Mouse (Mus musculus): ENCODE results near the gene Irf2bp2. TPM values are rescaled to one million over a fixed set of nuclear protein-coding genes. Genes with fewer than 3 reads are reported as not detected.
A peak's percentile ranks its signal among the peaks of the same experiment; 100 is the strongest.

Gene Irf2bp2
- polyA plus RNA-seq, 1 experiment = 12.0 TPM

- no peak overlapping the region for H3K4me3 ChIP-seq (ENCODE audit: insufficient read depth, low read depth, low read length)
- H3K27ac ChIP-seq (replicated peaks; ENCODE audit: low read depth, low read length) = no peak overlapping the region
Observed at GRCm38 (mm10) chr8:126573079-126573694, 20.6 kb downstream of the Irf2bp2 start.

GRCm38 (mm10) chr8:126571065-126571660 is 22.6 kb downstream of the Irf2bp2 start:
- no peak overlapping the region for H3K27ac ChIP-seq (replicated peaks; ENCODE audit: low read depth, low read length)
- H3K4me3 ChIP-seq (ENCODE audit: insufficient read depth, low read depth, low read length) = no peak overlapping the region
- H3K4me1 ChIP-seq (ENCODE audit: control insufficient read depth, insufficient read depth, insufficient read length, low read length) = peaks cover 25% of the 10 kb centered on the region

More at GRCm38 (mm10) chr8:126573079-126573694, 20.6 kb downstream of the Irf2bp2 start:
- H3K4me1 ChIP-seq (ENCODE audit: control insufficient read depth, insufficient read depth, insufficient read length, low read length) = peaks cover 14% of the 10 kb centered on the region

GRCm38 (mm10) chr8:126570521-126571040 is 23.2 kb downstream of the Irf2bp2 start:
- no peak overlapping the region for H3K27ac ChIP-seq (replicated peaks; ENCODE audit: low read depth, low read length)
- H3K4me1 ChIP-seq (ENCODE audit: control insufficient read depth, insufficient read depth, insufficient read length, low read length) = peaks cover 28% of the 10 kb centered on the region
- H3K4me3 ChIP-seq (ENCODE audit: insufficient read depth, low read depth, low read length) = no peak overlapping the region

GRCm38 (mm10) chr8:126570046-126570445 is 23.7 kb downstream of the Irf2bp2 start:
- H3K27ac ChIP-seq (replicated peaks; ENCODE audit: low read depth, low read length) = no peak overlapping the region
- H3K4me3 ChIP-seq (ENCODE audit: insufficient read depth, low read depth, low read length) = no peak overlapping the region
- peaks cover 33% of the 10 kb centered on the region for H3K4me1 ChIP-seq (ENCODE audit: control insufficient read depth, insufficient read depth, insufficient read length, low read length)

GRCm38 (mm10) chr8:126569638-126570037 is 24.1 kb downstream of the Irf2bp2 start:
- peaks cover 33% of the 10 kb centered on the region for H3K4me1 ChIP-seq (ENCODE audit: control insufficient read depth, insufficient read depth, insufficient read length, low read length)
- H3K27ac ChIP-seq (replicated peaks; ENCODE audit: low read depth, low read length) = no peak overlapping the region
- no peak overlapping the region for H3K4me3 ChIP-seq (ENCODE audit: insufficient read depth, low read depth, low read length)

- peaks cover 33% of the 10 kb centered on the region for H3K4me1 ChIP-seq (ENCODE audit: control insufficient read depth, insufficient read depth, insufficient read length, low read length)
- H3K27ac ChIP-seq (replicated peaks; ENCODE audit: low read depth, low read length) = peak overlapping the region; percentile 81; the same call in 1 of the 2 replicates
- H3K4me3 ChIP-seq (ENCODE audit: insufficient read depth, low read depth, low read length) = no peak overlapping the region
Observed at GRCm38 (mm10) chr8:126567674-126568073, 26.1 kb downstream of the Irf2bp2 start.

- H3K4me3 ChIP-seq (ENCODE audit: insufficient read depth, low read depth, low read length) = no peak overlapping the region
- peak overlapping the region; percentile 81 for H3K27ac ChIP-seq (replicated peaks; ENCODE audit: low read depth, low read length)
- peaks cover 32% of the 10 kb centered on the region for H3K4me1 ChIP-seq (ENCODE audit: control insufficient read depth, insufficient read depth, insufficient read length, low read length)
Observed at GRCm38 (mm10) chr8:126566446-126567062, 27.2 kb downstream of the Irf2bp2 start.

GRCm38 (mm10) chr8:126565954-126566445 is 27.8 kb downstream of the Irf2bp2 start:
- H3K27ac ChIP-seq (replicated peaks; ENCODE audit: low read depth, low read length) = peak overlapping the region; percentile 94
- H3K4me3 ChIP-seq (ENCODE audit: insufficient read depth, low read depth, low read length) = no peak overlapping the region
- peaks cover 27% of the 10 kb centered on the region for H3K4me1 ChIP-seq (ENCODE audit: control insufficient read depth, insufficient read depth, insufficient read length, low read length)

- H3K4me1 ChIP-seq (ENCODE audit: control insufficient read depth, insufficient read depth, insufficient read length, low read length) = peaks cover 22% of the 10 kb centered on the region
- peak overlapping the region; percentile 94 for H3K27ac ChIP-seq (replicated peaks; ENCODE audit: low read depth, low read length)
- H3K4me3 ChIP-seq (ENCODE audit: insufficient read depth, low read depth, low read length) = no peak overlapping the region
Observed at GRCm38 (mm10) chr8:126565231-126565781, 28.5 kb downstream of the Irf2bp2 start.

GRCm38 (mm10) chr8:126564551-126565154 is 29.1 kb downstream of the Irf2bp2 start:
- Histone ChIP-seq H3K27ac (replicated peaks; ENCODE audit: low read depth, low read length) (peak overlapping the region; percentile 94), H3K4me1 (ENCODE audit: control insufficient read depth, insufficient read depth, insufficient read length, low read length) (peaks cover 21% of the 10 kb centered on the region), H3K4me3 (ENCODE audit: insufficient read depth, low read depth, low read length) (no peak overlapping the region)

- H3K27ac ChIP-seq (replicated peaks; ENCODE audit: low read depth, low read length) = no peak overlapping the region
- H3K4me3 ChIP-seq (ENCODE audit: insufficient read depth, low read depth, low read length) = no peak overlapping the region
- peaks cover 8% of the 10 kb centered on the region for H3K4me1 ChIP-seq (ENCODE audit: control insufficient read depth, insufficient read depth, insufficient read length, low read length)
Observed at GRCm38 (mm10) chr8:126561316-126561841, 32.4 kb downstream of the Irf2bp2 start.

GRCm38 (mm10) chr8:126558400-126558953 is 35.3 kb downstream of the Irf2bp2 start:
- no peak overlapping the region for H3K27ac ChIP-seq (replicated peaks; ENCODE audit: low read depth, low read length)
- H3K4me3 ChIP-seq (ENCODE audit: insufficient read depth, low read depth, low read length) = no peak overlapping the region
- H3K4me1 ChIP-seq (ENCODE audit: control insufficient read depth, insufficient read depth, insufficient read length, low read length) = peaks cover 2% of the 10 kb centered on the region

GRCm38 (mm10) chr8:126557403-126557802 is 36.4 kb downstream of the Irf2bp2 start:
- Histone ChIP-seq H3K27ac (replicated peaks; ENCODE audit: low read depth, low read length) (no peak overlapping the region), H3K4me1 (ENCODE audit: control insufficient read depth, insufficient read depth, insufficient read length, low read length) (peaks cover 2% of the 10 kb centered on the region), H3K4me3 (ENCODE audit: insufficient read depth, low read depth, low read length) (no peak overlapping the region)

GRCm38 (mm10) chr8:126556691-126557090 is 37.1 kb downstream of the Irf2bp2 start:
- no peak overlapping the region for H3K27ac ChIP-seq (replicated peaks; ENCODE audit: low read depth, low read length)
- H3K4me3 ChIP-seq (ENCODE audit: insufficient read depth, low read depth, low read length) = no peak overlapping the region
- peaks cover 4% of the 10 kb centered on the region for H3K4me1 ChIP-seq (ENCODE audit: control insufficient read depth, insufficient read depth, insufficient read length, low read length)
